Mouse (Mus musculus) intestine, embryonic 15.5 days (tissue): ENCODE data around the gene Tmem198. TPM values are rescaled to one million over a fixed set of nuclear protein-coding genes. Genes with fewer than 3 reads are reported as not detected.
A peak's percentile ranks its signal among the peaks of the same experiment; 100 is the strongest.

Experiments
- ATAC-seq: fragments of 200-750 bp; cut with Nextera tagmentation; 2 replicates; pipeline ENCODE4 v1.8.0; 2017; ENCODE audit warnings: moderate TSS enrichment, moderate library complexity
- H3K27ac ChIP-seq: fragments of 300-500 bp; sonication (generic); 2 replicates; pipeline ENCODE4 v1.5.1; 2015; ENCODE audit warnings: mild to moderate bottlenecking, inconsistent platforms
- H3K27me3 ChIP-seq: fragments of 300-500 bp; sonication (generic); replicated peaks from 2 replicates; pipeline ENCODE4 v1.6.1; 2015; ENCODE audit warnings: inconsistent platforms
- H3K36me3 ChIP-seq: fragments of 300-500 bp; sonication (generic); 2 replicates; pipeline ENCODE4 v1.6.1; 2015; ENCODE audit warnings: inconsistent platforms
- H3K4me1 ChIP-seq: fragments of 300-500 bp; sonication (generic); replicated peaks from 2 replicates; pipeline ENCODE4 v1.6.1; 2015; ENCODE audit warnings: inconsistent platforms
- H3K4me2 ChIP-seq: fragments of 300-500 bp; sonication (generic); replicated peaks from 2 replicates; pipeline ENCODE4 v1.6.1; 2015; ENCODE audit warnings: mild to moderate bottlenecking, inconsistent platforms
- H3K4me3 ChIP-seq: fragments of 300-500 bp; sonication (generic); replicated peaks from 2 replicates; pipeline ENCODE4 v1.5.1; 2015; ENCODE audit warnings: inconsistent platforms
- H3K9ac ChIP-seq: fragments of 300-500 bp; sonication (generic); 2 replicates; pipeline ENCODE4 v1.6.1; 2015; ENCODE audit warnings: inconsistent platforms
- H3K9me3 ChIP-seq: fragments of 300-500 bp; sonication (generic); 2 replicates; pipeline ENCODE4 v1.6.1; 2016; ENCODE audit warnings: inconsistent platforms
- WGBS: fragments of 180-500 bp; shearing (Covaris S2); methylation state at CpG from one replicate; pipeline ENCODE4 v1.1.7; 2015; 5-methylcytosine and 5-hydroxymethylcytosine counted together
- polyA plus RNA-seq: library from polyadenylated mRNA; unstranded; fragments of >200 nt; fragmentation: Nextera tagmentation; extraction: Ambion mirVana; gene quantifications from 2 replicates; pipeline ENCODE4 v1.2.1, GENCODE M21; 2015

Tmem198 gene
- polyA plus RNA-seq, 1 experiment from 2014 or later, result 2.2 TPM

GRCm38 (mm10) chr1:75445751-75446611 lies 33.4 kb upstream of the Tmem198 start:
- under 1% methylated on average over 22 of the region's 22 CpGs for WGBS

GRCm38 (mm10) chr1:75446656-75447055 lies 32.7 kb upstream of the Tmem198 start:
- 9% methylated on average over 20 of the region's 20 CpGs for WGBS
- peaks cover 55% of the 10 kb centered on the region for H3K4me1 ChIP-seq

More at GRCm38 (mm10) chr1:75445751-75446611, 33.4 kb upstream of the Tmem198 start:
- H3K4me3 ChIP-seq, result peak overlapping the region; percentile 21
- peaks cover 57% of the 10 kb centered on the region for H3K27me3 ChIP-seq
- peaks cover 2% of the 10 kb centered on the region; the same call in 1 of the 2 replicates for H3K36me3 ChIP-seq
- peak overlapping the region; percentile 51 for H3K4me2 ChIP-seq
- H3K9me3 ChIP-seq, result no peaks in the 10 kb centered on the region
- H3K9ac ChIP-seq, result no peak overlapping the region
- peaks cover 55% of the 10 kb centered on the region for H3K4me1 ChIP-seq
- 0 out of 2 replicates have a peak overlapping the region, but pooled peaks have one; percentile 32 for H3K27ac ChIP-seq
- peak; percentile 54 for ATAC-seq

GRCm38 (mm10) chr1:75447265-75448051 lies 31.9 kb upstream of the Tmem198 start:
- no peak overlapping the region for H3K4me3 ChIP-seq
- H3K27ac ChIP-seq, result 0 out of 2 replicates have a peak overlapping the region, but pooled peaks have one; percentile 9
- ATAC-seq, result peak; percentile 19
- 8% methylated on average over 10 of the region's 10 CpGs for WGBS
- peaks cover 72% of the 10 kb centered on the region for H3K27me3 ChIP-seq
- H3K36me3 ChIP-seq, result no peaks in the 10 kb centered on the region
- no peak overlapping the region for H3K9ac ChIP-seq
- H3K9me3 ChIP-seq, result no peaks in the 10 kb centered on the region
- H3K4me1 ChIP-seq, result peaks cover 55% of the 10 kb centered on the region
- H3K4me2 ChIP-seq, result peak overlapping the region; percentile 51

More at GRCm38 (mm10) chr1:75446656-75447055, 32.7 kb upstream of the Tmem198 start:
- H3K27ac ChIP-seq, result no peak overlapping the region
- H3K36me3 ChIP-seq, result peaks cover 2% of the 10 kb centered on the region; the same call in 1 of the 2 replicates
- H3K9ac ChIP-seq, result no peak overlapping the region
- H3K27me3 ChIP-seq, result peaks cover 64% of the 10 kb centered on the region
- no peak for ATAC-seq
- peak overlapping the region; percentile 51 for H3K4me2 ChIP-seq
- H3K4me3 ChIP-seq, result 0 out of 2 replicates have a peak overlapping the region, but pooled peaks have one; percentile 4
- H3K9me3 ChIP-seq, result no peaks in the 10 kb centered on the region

GRCm38 (mm10) chr1:75448052-75448431 lies 31.3 kb upstream of the Tmem198 start:
- peaks cover 55% of the 10 kb centered on the region for H3K4me1 ChIP-seq
- no peaks in the 10 kb centered on the region for H3K36me3 ChIP-seq
- H3K27me3 ChIP-seq, result peaks cover 78% of the 10 kb centered on the region
- WGBS, result 2% methylated on average over 7 of the region's 7 CpGs
- ATAC-seq, result no peak
- H3K9ac ChIP-seq, result no peak overlapping the region
- H3K4me2 ChIP-seq, result 0 out of 2 replicates have a peak overlapping the region, but pooled peaks have one; percentile 41
- H3K4me3 ChIP-seq, result no peak overlapping the region
- no peak overlapping the region for H3K27ac ChIP-seq
- H3K9me3 ChIP-seq, result no peaks in the 10 kb centered on the region

- no peak for ATAC-seq
- whole genome bisulfite sequencing, result 5% methylated on average over 14 of the region's 14 CpGs
Measured at GRCm38 (mm10) chr1:75448937-75449336, 30.4 kb upstream of the Tmem198 start.

GRCm38 (mm10) chr1:75449377-75450135 lies 29.8 kb upstream of the Tmem198 start:
- 11% methylated on average over 8 of the region's 8 CpGs for WGBS
- Histone ChIP-seq H3K9ac (no peak overlapping the region), H3K4me2 (peak overlapping the region; percentile 63), H3K27me3 (peaks cover 81% of the 10 kb centered on the region), H3K27ac (no peak overlapping the region), H3K9me3 (no peaks in the 10 kb centered on the region), H3K36me3 (no peaks in the 10 kb centered on the region), H3K4me3 (peak overlapping the region; percentile 29; the same call in 1 of the 2 replicates), H3K4me1 (peaks cover 55% of the 10 kb centered on the region)
- no peak for ATAC-seq

More at GRCm38 (mm10) chr1:75448937-75449336, 30.4 kb upstream of the Tmem198 start:
- H3K27ac ChIP-seq, result no peak overlapping the region
- peaks cover 55% of the 10 kb centered on the region for H3K4me1 ChIP-seq
- peaks cover 83% of the 10 kb centered on the region for H3K27me3 ChIP-seq
- H3K36me3 ChIP-seq, result no peaks in the 10 kb centered on the region
- no peaks in the 10 kb centered on the region for H3K9me3 ChIP-seq
- no peak overlapping the region for H3K4me3 ChIP-seq
- no peak overlapping the region; the same call in 1 of the 2 replicates for H3K9ac ChIP-seq
- H3K4me2 ChIP-seq, result peak overlapping the region; percentile 19; the same call in 1 of the 2 replicates

- Histone ChIP-seq H3K4me2 (peak within 1 kb of the TSS; percentile 63), H3K36me3 (no peaks in the 10 kb centered on the region), H3K9ac (peak within 1 kb of the TSS; percentile 39), H3K27me3 (peaks cover 82% of the 10 kb centered on the region), H3K27ac (no peak within 1 kb of the TSS), H3K4me1 (peaks cover 51% of the 10 kb centered on the region), H3K9me3 (no peaks in the 10 kb centered on the region), H3K4me3 (peak within 1 kb of the TSS; percentile 29)
- 1% methylated on average over 35 of the region's 35 CpGs for WGBS
- ATAC-seq, result no peak
Measured at GRCm38 (mm10) chr1:75450314-75451005, 28.9 kb upstream of the Tmem198 start, which contains the start of gene Asic4. TSS of gene Asic4 (plus strand) at chr1:75450436.

- 65% methylated on average over 5 of the region's 5 CpGs for WGBS
- no peak overlapping the region for H3K4me3 ChIP-seq
- ATAC-seq, result no peak
- H3K9ac ChIP-seq, result no peak overlapping the region
- H3K27me3 ChIP-seq, result peaks cover 72% of the 10 kb centered on the region
- peaks cover 41% of the 10 kb centered on the region for H3K4me1 ChIP-seq
- H3K36me3 ChIP-seq, result no peaks in the 10 kb centered on the region
- no peak overlapping the region for H3K4me2 ChIP-seq
- no peaks in the 10 kb centered on the region for H3K9me3 ChIP-seq
- H3K27ac ChIP-seq, result no peak overlapping the region
Measured at GRCm38 (mm10) chr1:75451900-75452299, 27.4 kb upstream of the Tmem198 start.

- no peak for ATAC-seq
- Histone ChIP-seq H3K9me3 (no peaks in the 10 kb centered on the region), H3K36me3 (no peaks in the 10 kb centered on the region), H3K4me1 (peaks cover 26% of the 10 kb centered on the region), H3K9ac (no peak overlapping the region), H3K27me3 (peaks cover 55% of the 10 kb centered on the region), H3K4me3 (no peak overlapping the region), H3K4me2 (no peak overlapping the region), H3K27ac (no peak overlapping the region)
- 78% methylated on average over 3 of the region's 3 CpGs for WGBS
Measured at GRCm38 (mm10) chr1:75455433-75455832, 23.9 kb upstream of the Tmem198 start.

GRCm38 (mm10) chr1:75455948-75456347 lies 23.4 kb upstream of the Tmem198 start:
- Histone ChIP-seq H3K36me3 (no peaks in the 10 kb centered on the region), H3K4me3 (no peak overlapping the region), H3K4me1 (peaks cover 21% of the 10 kb centered on the region), H3K9ac (no peak overlapping the region), H3K27me3 (peaks cover 50% of the 10 kb centered on the region), H3K9me3 (no peaks in the 10 kb centered on the region), H3K27ac (no peak overlapping the region), H3K4me2 (no peak overlapping the region)
- WGBS, result 46% methylated on average over 5 of the region's 5 CpGs
- no peak for ATAC-seq
